Mouse (Mus musculus) G1E (cell line): ENCODE measurements around the gene Adgra1. TPM values are rescaled to one million over a fixed set of nuclear protein-coding genes. Genes with fewer than 3 reads are reported as not detected.

Experiments
- ATAC-seq: 2 replicates; pipeline ENCODE4 v1.8.0; 2016; ENCODE audit warnings: mild to moderate bottlenecking; ENCODE audit not compliant: insufficient number of reproducible peaks, poor library complexity, low FRiP score, severe bottlenecking; ENCODE audit errors: extremely low read depth
- DNase-seq: peaks from one replicate; pipeline ENCODE4 v3.0.0; 2012; ENCODE audit warnings: low spot score
- H3K27me3 ChIP-seq: 2 replicates; pipeline ENCODE4 v1.6.1; 2012; ENCODE audit warnings: mild to moderate bottlenecking, low read length, inconsistent platforms; ENCODE audit not compliant: insufficient read depth
- H3K36me3 ChIP-seq: replicated peaks from 2 replicates; pipeline ENCODE3; 2012; ENCODE audit warnings: mild to moderate bottlenecking, inconsistent platforms
- H3K4me1 ChIP-seq: 2 replicates; pipeline ENCODE4 v1.6.1; 2012; ENCODE audit warnings: low read depth, low read length, inconsistent platforms, mixed read lengths; ENCODE audit not compliant: insufficient read depth
- H3K4me3 ChIP-seq: 2 replicates; pipeline ENCODE4 v1.5.1; 2012; ENCODE audit warnings: low read depth, mild to moderate bottlenecking, inconsistent platforms, low read length, moderate library complexity, mixed read lengths
- H3K9me3 ChIP-seq: replicated peaks from 2 replicates; pipeline ENCODE4 v1.6.1; 2012; ENCODE audit warnings: inconsistent platforms
- CTCF ChIP-seq: IDR thresholded peaks from 2 replicates; pipeline ENCODE4 v1.5.1; 2012; ENCODE audit warnings: low read depth, low read length, inconsistent platforms, mixed read lengths
- GATA1 ChIP-seq: IDR thresholded peaks from 2 replicates; pipeline ENCODE4 v1.6.1; 2012; ENCODE audit warnings: borderline replicate concordance, low read length, inconsistent platforms, mixed read lengths
- GATA2 ChIP-seq: IDR thresholded peaks from 2 replicates; pipeline ENCODE4 v1.6.1; 2012; ENCODE audit warnings: low read depth, low read length, inconsistent platforms, borderline replicate concordance
- POLR2AphosphoS5 ChIP-seq: IDR thresholded peaks from 2 replicates; pipeline ENCODE4 v1.6.1; 2012; ENCODE audit warnings: low read depth, low read length, inconsistent platforms; ENCODE audit not compliant: insufficient replicate concordance
- TAL1 ChIP-seq: conservative IDR thresholded peaks from 2 replicates; pipeline ENCODE4 v1.6.1; 2012; ENCODE audit warnings: low read depth, low read length, inconsistent platforms, mixed read lengths
- polyA plus RNA-seq: library from polyadenylated mRNA; stranded (reverse); fragments of >175 nt; gene quantifications from 2 replicates; pipeline ENCODE4 v1.2.3, GENCODE M21; 2012
- total RNA-seq, 2 experiments: library from RNA; stranded (forward) in 1 of 2; stranded (reverse) in 1 of 2; fragments of 200-1000 nt in 1 of 2; fragments of >200 nt in 1 of 2; fragmentation: Nextera tagmentation in 1 of 2; gene quantifications; 2 replicates each; pipeline ENCODE4 v1.2.3; 2014 to 2017

Gene Adgra1
- not detected in 2 replicates for total RNA-seq (2014; fragmentation: Nextera tagmentation)
- 0.16 TPM in 1 of 2 replicates, not detected in the other for total RNA-seq (2017)
- polyA plus RNA-seq = not detected in 2 replicates

GRCm38 (mm10) chr7:139834036-139834435, at the start of gene Adgra1:
Gene Adgra1 (plus strand): TSS chr7:139834174.
- TF ChIP-seq TAL1 = no peak
- no peak for TF ChIP-seq POLR2AphosphoS5
- no peak for TF ChIP-seq CTCF
- TF ChIP-seq GATA1 = no peak
- TF ChIP-seq GATA2 = no peak
- H3K4me3 ChIP-seq = no peak within 1 kb of the TSS
- H3K36me3 ChIP-seq = no peaks in the 10 kb centered on the region
- H3K4me1 ChIP-seq = no peaks in the 10 kb centered on the region
- DNase-seq (no peak), ATAC-seq (no peak)
- H3K27me3 ChIP-seq = no peaks in the 10 kb centered on the region; the same call in 1 of the 2 replicates
- peaks cover 60% of the 10 kb centered on the region for H3K9me3 ChIP-seq

DNA sequence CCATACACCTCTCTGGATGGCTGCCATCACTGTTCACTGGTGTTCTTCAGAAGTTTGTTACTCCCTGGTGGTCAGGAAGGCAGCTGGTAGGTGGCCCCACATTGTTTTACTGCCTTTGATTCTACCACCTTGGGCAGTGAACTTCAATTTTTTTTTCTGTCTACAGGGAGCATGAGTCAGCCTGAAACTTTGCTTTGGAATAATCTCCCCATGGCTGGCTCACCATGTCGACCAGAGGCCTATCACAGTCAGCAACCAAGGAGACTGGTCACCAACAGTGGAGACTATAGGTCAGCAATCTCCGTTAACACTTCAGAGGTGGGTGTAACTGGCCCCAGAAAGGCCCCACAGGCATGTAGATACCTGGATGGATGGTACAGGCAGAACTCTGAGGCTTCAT, 46.6 kb upstream of the Adgra1 start:
- Histone ChIP-seq H3K9me3 (peaks cover 31% of the 10 kb centered on the region), H3K4me3 (no peak overlapping the region), H3K4me1 (no peaks in the 10 kb centered on the region), H3K36me3 (no peaks in the 10 kb centered on the region), H3K27me3 (no peaks in the 10 kb centered on the region; the same call in 1 of the 2 replicates)
- DNase-seq (no peak), ATAC-seq (no peak)
- TF ChIP-seq GATA2 (no peak), TAL1 (no peak), POLR2AphosphoS5 (no peak), GATA1 (no peak), CTCF (no peak)

DNA sequence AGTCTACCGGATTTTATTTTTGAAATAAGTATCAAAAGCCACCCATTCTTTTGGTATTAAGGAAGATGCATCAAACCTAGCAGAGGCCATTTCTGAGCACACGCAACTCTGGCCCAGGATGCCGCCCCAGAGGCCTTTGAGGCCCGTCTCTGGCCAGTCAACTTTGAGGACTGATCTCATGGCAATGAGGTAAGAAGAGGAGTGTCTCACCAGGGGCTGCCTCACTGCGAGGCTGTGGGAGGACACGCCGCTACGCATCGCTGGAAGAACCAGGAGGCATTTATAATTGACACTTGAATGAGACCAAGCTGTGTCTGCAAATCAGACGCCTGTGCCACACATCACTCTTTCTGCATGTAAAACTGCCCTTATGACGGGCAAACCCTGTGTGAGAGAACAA, 45.0 kb upstream of the Adgra1 start:
- ATAC-seq (no peak), DNase-seq (no peak)
- Histone ChIP-seq H3K9me3 (peaks cover 30% of the 10 kb centered on the region), H3K4me3 (no peak overlapping the region), H3K27me3 (no peaks in the 10 kb centered on the region; the same call in 1 of the 2 replicates), H3K4me1 (no peaks in the 10 kb centered on the region), H3K36me3 (no peaks in the 10 kb centered on the region)
- TF ChIP-seq POLR2AphosphoS5 (no peak), GATA1 (no peak), GATA2 (no peak), CTCF (no peak), TAL1 (no peak)

- TF ChIP-seq TAL1 (no peak), CTCF (no peak), GATA1 (no peak), GATA2 (no peak), POLR2AphosphoS5 (no peak)
- no peaks in the 10 kb centered on the region for H3K4me1 ChIP-seq
- H3K4me3 ChIP-seq = no peak overlapping the region
- DNase-seq = no peak
- no peaks in the 10 kb centered on the region for H3K36me3 ChIP-seq
- peaks cover 37% of the 10 kb centered on the region for H3K9me3 ChIP-seq
- no peaks in the 10 kb centered on the region; the same call in 1 of the 2 replicates for H3K27me3 ChIP-seq
- ATAC-seq = no peak
These were observed 44.3 kb upstream of the Adgra1 start for GRCm38 (mm10) chr7:139789718-139790117.

GRCm38 (mm10) chr7:139791601-139792000, 42.4 kb upstream of the Adgra1 start:
- ATAC-seq = no peak

GRCm38 (mm10) chr7:139795004-139795605, 38.9 kb upstream of the Adgra1 start:
- ATAC-seq (no peak), DNase-seq (no peak)
- no peak for TF ChIP-seq GATA1
- no peak for TF ChIP-seq POLR2AphosphoS5
- no peak for TF ChIP-seq CTCF
- TF ChIP-seq GATA2 = no peak
- TF ChIP-seq TAL1 = no peak
- Histone ChIP-seq H3K4me1 (no peaks in the 10 kb centered on the region), H3K4me3 (no peak overlapping the region), H3K27me3 (no peaks in the 10 kb centered on the region; the same call in 1 of the 2 replicates), H3K36me3 (no peaks in the 10 kb centered on the region), H3K9me3 (peaks cover 35% of the 10 kb centered on the region)

More at GRCm38 (mm10) chr7:139791601-139792000, 42.4 kb upstream of the Adgra1 start:
- Histone ChIP-seq H3K4me1 (no peaks in the 10 kb centered on the region), H3K9me3 (peaks cover 43% of the 10 kb centered on the region), H3K36me3 (no peaks in the 10 kb centered on the region), H3K27me3 (no peaks in the 10 kb centered on the region; the same call in 1 of the 2 replicates), H3K4me3 (no peak overlapping the region)
- TF ChIP-seq POLR2AphosphoS5 (no peak), GATA1 (no peak), CTCF (no peak), GATA2 (no peak), TAL1 (no peak)
- no peak for DNase-seq
